Mouse (Mus musculus) cerebellum, adult 9-11 months (tissue): ENCODE measurements around the gene Oasl1.

ENCODE experiments used
- DNase-seq: peaks from one replicate; pipeline ENCODE4 v3.0.0; 2022

Gene Oasl1

DNA sequence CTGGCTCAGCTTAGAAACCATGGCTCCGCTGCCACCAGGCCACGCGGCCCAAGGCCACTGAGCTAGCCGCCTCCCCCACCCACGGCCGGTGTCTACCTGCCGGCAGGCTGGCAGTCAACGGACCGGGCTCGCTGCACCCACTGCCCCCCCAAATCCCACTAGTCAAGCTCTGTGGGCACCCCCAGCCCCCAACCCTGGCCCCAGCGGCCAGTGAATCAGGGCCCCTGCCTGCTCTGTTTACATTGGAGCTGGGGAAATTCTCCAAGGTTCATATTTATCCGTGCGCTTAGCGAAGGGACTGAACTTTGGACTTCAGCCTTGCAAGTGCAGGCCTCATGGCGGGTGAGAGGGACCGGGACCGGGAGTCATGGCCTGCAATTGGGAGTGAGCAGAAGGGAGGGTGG, 47.8 kb downstream of the Oasl1 start, which contains the start of gene Hnf1a:
TSS of gene Hnf1a (minus strand) at position 271 of the 404 bp plus-strand sequence.
- no peak for DNase-seq

DNA sequence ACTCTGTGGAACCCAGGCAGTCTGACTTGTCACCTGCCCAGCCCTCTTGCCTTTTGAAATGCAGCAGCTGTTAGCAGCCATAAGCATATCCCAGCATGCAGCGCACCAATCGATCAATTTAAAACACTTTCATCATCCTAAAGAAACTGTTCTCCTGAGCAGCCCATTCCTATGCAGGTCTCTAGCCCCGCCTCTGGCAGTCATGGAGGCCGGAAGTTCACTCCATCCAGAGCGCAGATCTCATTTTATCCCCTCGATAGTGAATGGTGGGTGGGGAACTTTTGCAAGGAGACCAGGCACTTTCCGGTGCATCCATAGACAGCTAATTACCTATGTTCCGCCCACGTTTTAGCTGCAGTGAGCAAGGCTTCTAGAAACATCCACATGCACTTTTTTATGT, 49.2 kb downstream of the Oasl1 start:
- DNase-seq: no peak

DNA sequence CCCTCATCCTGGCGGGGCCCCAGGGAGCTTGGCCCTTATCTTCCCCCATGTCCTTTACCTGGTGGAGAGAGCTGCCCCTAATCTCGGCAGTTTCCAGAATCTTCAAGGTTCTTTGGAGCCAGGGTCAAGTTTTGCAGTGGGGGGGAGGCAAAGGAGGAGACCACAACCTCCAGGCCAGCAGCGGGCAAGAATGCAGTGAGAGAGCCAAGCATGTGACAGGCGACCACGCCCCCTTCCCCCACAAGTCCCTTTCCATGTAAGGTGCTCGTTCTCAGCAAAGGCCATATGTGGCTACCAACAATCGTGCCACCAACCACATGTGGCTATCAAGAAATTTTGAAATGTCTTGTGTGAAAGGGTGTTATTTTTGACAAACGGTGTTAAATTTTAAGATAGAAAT, 50.1 kb downstream of the Oasl1 start:
- no peak for DNase-seq

DNA sequence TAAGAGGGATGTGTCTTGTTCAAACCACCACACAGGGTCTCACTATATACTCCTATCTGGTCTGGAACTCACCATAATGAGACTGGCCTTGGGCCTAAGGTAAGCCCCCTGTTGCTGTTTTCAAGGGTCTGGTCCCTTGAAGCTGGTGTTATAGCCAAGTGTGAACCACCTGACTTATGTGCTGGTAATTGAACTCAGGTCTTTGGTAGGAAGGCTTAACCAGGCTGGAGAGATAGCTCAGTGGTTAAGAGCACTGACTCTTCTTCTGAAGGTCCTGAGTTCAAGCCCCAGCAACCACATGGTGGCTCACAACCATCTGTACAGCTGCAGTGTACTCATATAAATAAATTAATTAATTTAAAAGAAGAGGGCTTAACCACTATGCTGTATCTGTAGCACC, 53.9 kb downstream of the Oasl1 start:
- DNase-seq: no peak

DNA sequence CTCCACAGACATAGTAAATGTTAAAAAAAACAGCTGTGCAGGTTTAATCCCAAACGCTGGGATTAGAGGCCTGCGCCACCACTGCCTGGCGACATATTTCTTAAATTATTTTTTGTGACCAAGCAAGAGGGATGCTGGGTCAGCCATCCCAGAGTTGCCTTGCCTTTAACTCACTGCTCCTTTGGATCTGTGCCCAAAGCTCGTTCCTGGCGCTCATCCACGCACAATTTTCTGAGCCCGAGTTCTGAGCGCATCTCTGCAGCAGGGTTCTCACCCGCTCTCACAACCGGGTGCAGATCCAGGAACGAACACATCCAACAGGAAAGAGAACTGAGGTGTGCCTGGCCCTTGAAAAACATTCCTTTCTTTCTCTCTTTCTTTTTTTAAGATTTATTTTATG, 55.4 kb downstream of the Oasl1 start:
- peak; percentile 25 for DNase-seq

DNA sequence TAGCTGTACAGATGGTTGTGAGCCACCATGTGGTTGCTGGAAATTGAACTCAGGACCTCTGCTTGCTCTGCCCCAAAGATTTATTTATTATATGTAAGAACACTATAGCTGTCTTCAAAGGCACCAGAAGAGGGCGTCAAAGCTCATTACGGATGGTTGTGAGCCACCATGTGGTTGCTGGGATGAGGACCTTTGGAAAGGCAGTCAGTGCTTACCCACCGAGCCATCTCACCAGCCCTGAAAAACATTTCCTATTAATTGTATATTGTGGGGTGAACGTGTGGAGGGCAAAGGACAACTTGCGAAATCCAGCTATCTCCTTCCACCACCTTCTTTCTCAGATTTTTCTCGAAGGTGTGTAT, 55.8 kb downstream of the Oasl1 start:
- peak; percentile 26 for DNase-seq

DNA sequence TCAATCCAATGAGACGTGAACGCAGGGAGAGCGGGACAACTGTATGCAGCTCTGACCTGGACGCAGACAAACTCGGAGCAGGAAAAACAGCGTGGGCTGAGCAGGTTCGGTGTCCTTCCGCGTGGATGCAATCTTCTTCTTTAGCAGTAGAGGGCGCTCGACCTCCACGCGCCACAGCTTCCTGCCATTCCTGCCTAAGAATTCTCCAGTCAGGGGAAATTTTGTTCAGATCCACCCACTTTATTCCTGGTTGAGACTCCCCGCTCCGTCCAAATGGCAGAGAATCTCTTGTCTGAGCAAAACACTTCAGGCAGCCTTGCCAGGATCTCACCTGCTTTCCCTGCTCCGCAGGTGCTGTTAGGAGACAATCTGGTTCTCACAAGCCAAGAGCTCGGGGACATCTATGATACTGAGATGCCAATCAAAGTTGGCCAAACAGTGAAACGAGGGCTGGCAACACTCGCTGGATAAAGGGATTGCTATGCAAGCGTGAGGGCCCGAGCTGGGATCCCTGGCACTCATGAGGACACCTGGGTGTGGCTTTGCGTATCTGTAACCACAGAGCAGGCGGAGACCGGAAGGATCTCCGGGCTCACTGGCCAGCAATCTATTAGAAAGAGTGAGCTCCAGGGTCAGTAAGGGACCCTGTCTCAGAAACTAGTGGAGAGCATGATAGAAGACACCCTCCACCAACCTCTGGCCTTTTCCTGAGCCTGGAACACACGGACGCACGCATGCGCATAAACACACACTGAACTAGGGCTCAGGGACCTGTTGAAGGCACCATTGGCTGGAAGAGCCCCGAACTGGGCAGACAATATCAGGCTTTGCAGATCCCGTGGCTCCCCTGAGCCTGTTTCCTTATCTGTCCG, 56.4 kb downstream of the Oasl1 start:
- peak; percentile 79 for DNase-seq

DNA sequence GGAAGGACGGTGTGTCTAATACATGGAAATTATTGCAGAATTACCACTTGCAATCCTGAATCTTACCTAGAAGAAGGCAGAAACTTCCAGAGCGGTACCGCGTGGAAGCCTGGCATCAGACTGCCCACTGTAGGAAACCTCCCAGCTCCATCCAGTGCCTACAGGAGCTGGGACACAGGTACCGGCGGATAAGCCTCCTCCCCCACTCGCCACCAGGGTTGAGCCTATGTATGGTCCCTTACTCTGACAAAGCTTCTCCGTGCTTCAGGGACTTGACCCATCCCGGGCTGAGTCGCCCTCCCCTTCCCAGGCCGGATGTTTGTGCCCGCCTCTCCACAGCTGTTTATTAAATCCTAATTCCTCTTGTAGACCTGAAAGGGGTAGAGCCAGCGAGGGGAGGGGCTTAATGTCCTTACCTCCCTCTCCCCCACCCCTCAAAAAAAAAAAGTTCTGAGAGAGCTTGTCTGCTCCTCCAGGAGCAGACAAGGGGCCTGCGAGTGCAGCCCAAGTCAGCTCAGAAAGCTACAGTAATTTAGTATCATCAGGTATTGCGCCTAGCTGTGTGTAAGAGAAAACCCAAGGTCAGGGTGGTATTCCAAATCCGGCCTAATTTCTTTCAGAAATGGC, 57.2 kb downstream of the Oasl1 start:
- DNase-seq: no peak

DNA sequence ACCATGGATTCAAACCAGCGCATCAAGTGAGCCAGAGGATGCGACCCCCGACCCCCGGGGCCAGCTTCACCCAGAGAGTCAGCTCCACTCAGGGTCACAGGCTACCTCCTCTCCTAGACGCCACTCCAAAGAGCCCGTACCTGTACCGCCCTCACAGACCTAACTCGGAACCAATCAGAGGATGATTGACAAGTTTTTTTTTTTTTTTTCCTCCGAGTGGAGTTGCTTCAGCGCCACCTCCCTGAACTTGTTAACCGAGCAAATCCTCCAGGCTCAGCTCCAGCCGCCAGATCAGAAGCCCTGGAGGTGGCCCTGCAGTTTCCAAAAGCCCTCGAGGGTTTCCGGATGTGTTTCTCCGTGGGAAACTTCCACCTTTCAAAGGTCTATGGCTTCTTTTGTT, 59.0 kb downstream of the Oasl1 start:
- no peak for DNase-seq

DNA sequence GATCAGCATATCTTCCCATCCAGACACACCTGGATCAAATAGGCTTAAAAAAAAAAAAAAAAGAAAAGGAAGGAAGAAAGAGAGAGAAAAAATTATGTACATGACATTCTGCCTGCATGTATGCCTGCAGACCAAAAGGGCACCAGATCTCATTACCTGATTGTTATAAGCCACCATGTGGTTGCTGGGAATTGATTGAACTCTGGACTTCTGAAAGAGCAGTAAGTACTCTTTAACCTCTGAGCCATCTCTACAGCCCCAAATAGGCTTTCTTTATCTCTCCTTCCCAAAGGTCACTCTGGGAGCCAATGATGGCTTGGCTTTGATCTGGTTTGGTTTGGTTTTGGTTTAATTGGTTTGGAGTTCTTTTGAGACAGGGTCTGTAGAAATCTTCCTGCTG, 62.0 kb downstream of the Oasl1 start:
- no peak for DNase-seq
